Comparison of ENCODE assay signal across 42 mouse cellular contexts in the genomic region with DNA sequence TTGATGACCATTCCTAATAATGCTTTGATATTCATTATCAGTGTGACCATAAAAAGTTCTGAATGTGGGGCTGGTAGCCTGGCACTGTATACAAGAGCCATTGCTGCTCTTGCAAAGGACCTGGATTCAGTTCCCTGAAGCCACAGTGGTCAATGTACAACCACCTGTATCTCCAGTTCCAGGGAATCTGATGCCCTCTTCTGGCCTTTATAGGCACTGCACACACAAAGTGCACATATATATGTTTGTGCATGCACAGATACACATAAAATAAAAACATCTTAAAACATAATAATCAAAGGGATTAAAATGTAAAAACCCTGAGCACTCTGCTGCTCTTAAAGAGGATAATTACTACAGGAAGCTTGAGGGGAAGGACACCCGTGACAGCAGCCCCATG. TPM values are rescaled to one million over a fixed set of nuclear protein-coding genes. Genes with fewer than 3 reads are reported as not detected.
DNase-seq lines count a peak whose midpoint lies in the region; ATAC-seq and TF ChIP-seq lines count a peak whose summit lies in the region.
"Had no signal": no experiment of that assay in that cellular context is flagged by ENCODE, and none has a peak within 500 bp of the region (broad histone marks: within the 10 kb centered on the region; RNA-seq: fewer than 3 reads in every experiment).

No protein-coding gene starts in this region.

- H3K36me3 ChIP-seq in forebrain, embryonic 11.5 days (ENCODE audit: control insufficient read depth, insufficient read depth, low read length): peaks cover 11% of the 10 kb centered on the region; the same call in 1 of the 2 replicates
- peaks cover 26% of the 10 kb centered on the region for H3K36me3 ChIP-seq in forebrain, embryonic 15.5 days
- H3K36me3 ChIP-seq in hindbrain, postnatal 0 days (ENCODE audit: insufficient read depth, low read length): peaks cover 23% of the 10 kb centered on the region
- peaks cover 44% of the 10 kb centered on the region for H3K36me3 ChIP-seq in hindbrain, embryonic 13.5 days
- H3K36me3 ChIP-seq in midbrain, embryonic 11.5 days (ENCODE audit: control insufficient read depth, insufficient read depth, low read length): peaks cover 14% of the 10 kb centered on the region; the same call in 1 of the 2 replicates
- H3K36me3 ChIP-seq in midbrain, embryonic 14.5 days (ENCODE audit: control insufficient read depth, insufficient read depth, low read length): peaks cover 24% of the 10 kb centered on the region
- H3K36me3 ChIP-seq: G1E had no signal

- no peak overlapping the region for H3K9ac ChIP-seq in forebrain, embryonic 11.5 days (ENCODE audit: low read length)
- H3K9ac ChIP-seq in forebrain, embryonic 15.5 days (replicated peaks): no peak overlapping the region
- no peak overlapping the region for H3K9ac ChIP-seq in hindbrain, postnatal 0 days (replicated peaks; ENCODE audit: low read length)
- no peak overlapping the region for H3K9ac ChIP-seq in hindbrain, embryonic 13.5 days
- no peak overlapping the region for H3K9ac ChIP-seq in midbrain, embryonic 11.5 days (ENCODE audit: low read length)
- H3K9ac ChIP-seq in midbrain, embryonic 14.5 days (replicated peaks; ENCODE audit: low read length): no peak overlapping the region
- H3K9ac ChIP-seq: heart, embryonic 12.5 days; hindbrain, embryonic 15.5 days; limb, embryonic 13.5 days; midbrain, embryonic 13.5 days had no signal

- DNase-seq in forebrain, embryonic 11.5 days (ENCODE audit: low spot score): peak; percentile 4
- DNase-seq in hindbrain, postnatal 0 days (ENCODE audit: low spot score): no peak
- DNase-seq in midbrain, embryonic 11.5 days (ENCODE audit: low spot score, missing footprints): peak; percentile 4
- no peak for DNase-seq in midbrain, embryonic 14.5 days
- no peak for DNase-seq in left cerebral cortex, postnatal 36 days (ENCODE audit: low spot score in 2 of 2)
- DNase-seq in spleen, adult 12 weeks (ENCODE audit: low spot score): no peak
- DNase-seq: adrenal gland, adult 2 months; cerebellum, adult 8-10 months; cerebellum, postnatal 25 days; gastrocnemius, postnatal 14 days; kidney, adult 8-10 months; kidney, postnatal 14 days; lung, postnatal 4 days; right cerebral cortex, postnatal 25 days; spleen, adult 18-20 months; thymus, adult 18-20 months; thymus, postnatal 36 days had no signal

- H3K4me3 ChIP-seq in forebrain, embryonic 11.5 days (ENCODE audit: low read depth, low read length): no peak overlapping the region
- no peak overlapping the region for H3K4me3 ChIP-seq in forebrain, embryonic 15.5 days
- no peak overlapping the region for H3K4me3 ChIP-seq in hindbrain, postnatal 0 days (ENCODE audit: low read length)
- no peak overlapping the region for H3K4me3 ChIP-seq in hindbrain, embryonic 13.5 days
- H3K4me3 ChIP-seq in midbrain, embryonic 11.5 days (ENCODE audit: low read depth, low read length): no peak overlapping the region
- no peak overlapping the region for H3K4me3 ChIP-seq in midbrain, embryonic 14.5 days (replicated peaks; ENCODE audit: low read depth, low read length)
- H3K4me3 ChIP-seq: heart, embryonic 12.5 days; hindbrain, embryonic 15.5 days; left cerebral cortex, adult 2 months; limb, embryonic 13.5 days; megakaryocyte, embryonic 14.5 days; midbrain, embryonic 13.5 days had no signal

- no peaks in the 10 kb centered on the region; the same call in 1 of the 2 replicates for H3K9me3 ChIP-seq in forebrain, embryonic 11.5 days (ENCODE audit: control insufficient read depth, low read length)
- no peaks in the 10 kb centered on the region for H3K9me3 ChIP-seq in forebrain, embryonic 15.5 days
- H3K9me3 ChIP-seq in hindbrain, postnatal 0 days (ENCODE audit: low read length): no peaks in the 10 kb centered on the region
- H3K9me3 ChIP-seq in hindbrain, embryonic 13.5 days: no peaks in the 10 kb centered on the region
- H3K9me3 ChIP-seq in midbrain, embryonic 11.5 days (ENCODE audit: control insufficient read depth, low read length): peaks cover 6% of the 10 kb centered on the region; the same call in 1 of the 2 replicates
- H3K9me3 ChIP-seq in midbrain, embryonic 14.5 days (ENCODE audit: control insufficient read depth, low read length): no peaks in the 10 kb centered on the region
- H3K9me3 ChIP-seq: midbrain, embryonic 13.5 days had no signal

- WGBS in forebrain, embryonic 11.5 days: 97% methylated on average over 1 of the region's 1 CpGs
- 100% methylated on average over 1 of the region's 1 CpGs for WGBS in forebrain, embryonic 15.5 days
- 100% methylated on average over 1 of the region's 1 CpGs for WGBS in hindbrain, postnatal 0 days
- 92% methylated on average over 1 of the region's 1 CpGs for WGBS in hindbrain, embryonic 13.5 days
- WGBS in midbrain, embryonic 11.5 days: 97% methylated on average over 1 of the region's 1 CpGs
- 97% methylated on average over 1 of the region's 1 CpGs for WGBS in midbrain, embryonic 14.5 days

- no peak overlapping the region for H3K27ac ChIP-seq in forebrain, embryonic 11.5 days (ENCODE audit: low read depth, low read length)
- no peak overlapping the region for H3K27ac ChIP-seq in forebrain, embryonic 15.5 days (replicated peaks)
- H3K27ac ChIP-seq in hindbrain, postnatal 0 days: no peak overlapping the region
- H3K27ac ChIP-seq in hindbrain, embryonic 13.5 days: no peak overlapping the region
- H3K27ac ChIP-seq in midbrain, embryonic 11.5 days (ENCODE audit: low read depth, low read length): no peak overlapping the region
- no peak overlapping the region for H3K27ac ChIP-seq in midbrain, embryonic 14.5 days (replicated peaks; ENCODE audit: low read depth, low read length)
- H3K27ac ChIP-seq: hindbrain, embryonic 15.5 days; left cerebral cortex, adult 2 months; limb, embryonic 13.5 days; midbrain, embryonic 13.5 days had no signal

- H3K4me1 ChIP-seq in forebrain, embryonic 11.5 days (replicated peaks; ENCODE audit: control insufficient read depth, insufficient read depth, low read length): no peaks in the 10 kb centered on the region
- H3K4me1 ChIP-seq in forebrain, embryonic 15.5 days: no peaks in the 10 kb centered on the region
- no peaks in the 10 kb centered on the region for H3K4me1 ChIP-seq in hindbrain, postnatal 0 days (ENCODE audit: insufficient read depth, low read length)
- H3K4me1 ChIP-seq in hindbrain, embryonic 13.5 days (replicated peaks): no peaks in the 10 kb centered on the region
- H3K4me1 ChIP-seq in midbrain, embryonic 11.5 days (ENCODE audit: control insufficient read depth, insufficient read depth, low read length): no peaks in the 10 kb centered on the region
- H3K4me1 ChIP-seq in midbrain, embryonic 14.5 days (ENCODE audit: control insufficient read depth, insufficient read depth, low read length): no peaks in the 10 kb centered on the region
- H3K4me1 ChIP-seq: heart, embryonic 12.5 days; hindbrain, embryonic 15.5 days; megakaryocyte, embryonic 14.5 days; midbrain, embryonic 13.5 days had no signal

- no peak overlapping the region for H3K4me2 ChIP-seq in forebrain, embryonic 11.5 days (ENCODE audit: low read depth, low read length, severe bottlenecking)
- no peak overlapping the region for H3K4me2 ChIP-seq in forebrain, embryonic 15.5 days (replicated peaks)
- H3K4me2 ChIP-seq in hindbrain, postnatal 0 days (ENCODE audit: low read depth, low read length): no peak overlapping the region
- H3K4me2 ChIP-seq in hindbrain, embryonic 13.5 days: no peak overlapping the region
- H3K4me2 ChIP-seq in midbrain, embryonic 11.5 days: no peak overlapping the region
- no peak overlapping the region for H3K4me2 ChIP-seq in midbrain, embryonic 14.5 days (ENCODE audit: low read length)
- H3K4me2 ChIP-seq: heart, embryonic 12.5 days; hindbrain, embryonic 15.5 days; limb, embryonic 13.5 days; liver, embryonic 11.5 days; midbrain, embryonic 13.5 days had no signal

- no peaks in the 10 kb centered on the region for H3K27me3 ChIP-seq in forebrain, embryonic 11.5 days (ENCODE audit: control insufficient read depth, insufficient read depth, low read length)
- H3K27me3 ChIP-seq in forebrain, embryonic 15.5 days: no peaks in the 10 kb centered on the region
- no peaks in the 10 kb centered on the region for H3K27me3 ChIP-seq in hindbrain, postnatal 0 days (ENCODE audit: insufficient read depth, low read length)
- H3K27me3 ChIP-seq in hindbrain, embryonic 13.5 days: no peaks in the 10 kb centered on the region
- no peaks in the 10 kb centered on the region for H3K27me3 ChIP-seq in midbrain, embryonic 11.5 days (ENCODE audit: control insufficient read depth, insufficient read depth, low read length)
- no peaks in the 10 kb centered on the region for H3K27me3 ChIP-seq in midbrain, embryonic 14.5 days (ENCODE audit: control insufficient read depth, insufficient read depth, low read length)
- H3K27me3 ChIP-seq: CH12.LX; heart, embryonic 12.5 days; hindbrain, embryonic 15.5 days; limb, embryonic 13.5 days; midbrain, embryonic 13.5 days had no signal

- TF ChIP-seq CTCF in hindbrain, postnatal 0 days (IDR thresholded peaks at IDR 0.05; ENCODE audit: low read depth): peak; percentile 37

- intact Hi-C loops in left cerebral cortex, postnatal 36 days (cut with DNase I): no loop called here

- ATAC-seq in forebrain, embryonic 11.5 days (replicated peaks; ENCODE audit: low FRiP score): no peak
- ATAC-seq in forebrain, embryonic 15.5 days (replicated peaks): no peak
- no peak for ATAC-seq in hindbrain, postnatal 0 days
- no peak for ATAC-seq in hindbrain, embryonic 13.5 days (ENCODE audit: low FRiP score)
- no peak for ATAC-seq in midbrain, embryonic 11.5 days (ENCODE audit: low FRiP score)
- no peak for ATAC-seq in midbrain, embryonic 14.5 days (ENCODE audit: low FRiP score, low TSS enrichment)
- ATAC-seq: activated CD4-positive, CD25-positive, alpha-beta regulatory T cell, adult 4 months; forebrain, embryonic 16.5 days; midbrain, embryonic 13.5 days had no signal

RNA-seq across cellular contexts. Expression of a gene that starts 11.6 kb away (rescaled TPM):
- polyA plus RNA-seq in forebrain, embryonic 11.5 days (2014; fragmentation: Nextera tagmentation; extraction: Ambion mirVana): 1.6 and 1.9 TPM in 2 replicates
- polyA plus RNA-seq in forebrain, embryonic 15.5 days (2015; fragmentation: Nextera tagmentation; extraction: Ambion mirVana): 2.3 and 2.4 TPM in 2 replicates
- total RNA-seq in hindbrain, postnatal 0 days (2014; rRNA removed): 0.99 and 2.4 TPM in 2 replicates
- 2.5 and 3.0 TPM in 2 replicates for polyA plus RNA-seq in hindbrain, postnatal 0 days (2015; fragmentation: Nextera tagmentation; extraction: Ambion mirVana)
- 2.4 and 3.0 TPM in 2 replicates for polyA plus RNA-seq in hindbrain, embryonic 13.5 days (2015; fragmentation: Nextera tagmentation; extraction: Ambion mirVana)
- polyA plus RNA-seq in midbrain, embryonic 11.5 days (2014; fragmentation: Nextera tagmentation; extraction: Ambion mirVana): 2.2 and 2.6 TPM in 2 replicates
- polyA plus RNA-seq in midbrain, embryonic 14.5 days (2014; fragmentation: Nextera tagmentation; extraction: Ambion mirVana): 1.7 and 1.8 TPM in 2 replicates
- 1 to 10 TPM; 1.6 to 2.6 TPM for total RNA-seq in left cerebral cortex, postnatal 36 days (2021)
- polyA plus RNA-seq: G1E had no signal

RNA-seq across cellular contexts. Expression of a gene that starts 11.6 kb away (rescaled TPM):
- 0.15 TPM in 1 of 2 replicates, not detected in the other for polyA plus RNA-seq in forebrain, embryonic 11.5 days (2014; fragmentation: Nextera tagmentation; extraction: Ambion mirVana)
- polyA plus RNA-seq in forebrain, embryonic 15.5 days (2015; fragmentation: Nextera tagmentation; extraction: Ambion mirVana): not detected in 2 replicates
- not detected in 2 replicates for total RNA-seq in hindbrain, postnatal 0 days (2014; rRNA removed)
- not detected in 2 replicates for polyA plus RNA-seq in hindbrain, postnatal 0 days (2015; fragmentation: Nextera tagmentation; extraction: Ambion mirVana)
- polyA plus RNA-seq in hindbrain, embryonic 13.5 days (2015; fragmentation: Nextera tagmentation; extraction: Ambion mirVana): 0.05 TPM in 1 of 2 replicates, not detected in the other
- not detected in 2 replicates for polyA plus RNA-seq in midbrain, embryonic 11.5 days (2014; fragmentation: Nextera tagmentation; extraction: Ambion mirVana)
- not detected in 2 replicates for polyA plus RNA-seq in midbrain, embryonic 14.5 days (2014; fragmentation: Nextera tagmentation; extraction: Ambion mirVana)
- not detected for total RNA-seq in left cerebral cortex, postnatal 36 days (2021)
- total RNA-seq: adrenal gland, adult 2 months; adrenal gland, postnatal 4 days; CH12.LX; G1E; gastrocnemius, postnatal 14 days; hematopoietic stem cell, adult 5-6 weeks; layer of hippocampus, postnatal 10 days; left cerebral cortex, adult 2 months had no signal
- polyA plus RNA-seq: activated CD4-positive, CD25-positive, alpha-beta regulatory T cell, adult 4 months; C2C12; forebrain, embryonic 16.5 days; heart, embryonic 12.5 days; heart, postnatal 0 days; hindbrain, embryonic 15.5 days; intestine, embryonic 14.5 days; limb, embryonic 13.5 days; liver, embryonic 11.5 days; liver, embryonic 16.5 days; lung, embryonic 16.5 days; midbrain, embryonic 13.5 days; neural tube, embryonic 11.5 days; stomach, embryonic 16.5 days had no signal

RNA-seq across cellular contexts. Expression of a gene that starts 21.6 kb away (rescaled TPM):
- 13.0 and 13.2 TPM in 2 replicates for polyA plus RNA-seq in forebrain, embryonic 11.5 days (2014; fragmentation: Nextera tagmentation; extraction: Ambion mirVana)
- polyA plus RNA-seq in forebrain, embryonic 15.5 days (2015; fragmentation: Nextera tagmentation; extraction: Ambion mirVana): 14.8 and 15.4 TPM in 2 replicates
- total RNA-seq in hindbrain, postnatal 0 days (2014; rRNA removed): 30.4 and 32.0 TPM in 2 replicates
- 8.5 and 9.2 TPM in 2 replicates for polyA plus RNA-seq in hindbrain, postnatal 0 days (2015; fragmentation: Nextera tagmentation; extraction: Ambion mirVana)
- polyA plus RNA-seq in hindbrain, embryonic 13.5 days (2015; fragmentation: Nextera tagmentation; extraction: Ambion mirVana): 13.3 and 13.6 TPM in 2 replicates
- 10.1 and 10.8 TPM in 2 replicates for polyA plus RNA-seq in midbrain, embryonic 11.5 days (2014; fragmentation: Nextera tagmentation; extraction: Ambion mirVana)
- 15.5 and 16.3 TPM in 2 replicates for polyA plus RNA-seq in midbrain, embryonic 14.5 days (2014; fragmentation: Nextera tagmentation; extraction: Ambion mirVana)
- total RNA-seq in left cerebral cortex, postnatal 36 days (2021): 10 to 100 TPM; 14.3 to 17.2 TPM
- total RNA-seq: CH12.LX; granulocyte monocyte progenitor cell, adult 5-6 weeks; hematopoietic stem cell, adult 5-6 weeks; neutrophil, adult 5-6 weeks had no signal
- polyA plus RNA-seq: activated CD4-positive, CD25-positive, alpha-beta regulatory T cell, adult 4 months; G1E had no signal

RNA-seq across cellular contexts. Expression of a gene that starts 38.2 kb away (rescaled TPM):
- 17.6 and 18.7 TPM in 2 replicates for polyA plus RNA-seq in forebrain, embryonic 11.5 days (2014; fragmentation: Nextera tagmentation; extraction: Ambion mirVana)
- polyA plus RNA-seq in forebrain, embryonic 15.5 days (2015; fragmentation: Nextera tagmentation; extraction: Ambion mirVana): 21.5 and 23.8 TPM in 2 replicates
- total RNA-seq in hindbrain, postnatal 0 days (2014; rRNA removed): 10.7 and 14.1 TPM in 2 replicates
- 21.2 and 21.3 TPM in 2 replicates for polyA plus RNA-seq in hindbrain, postnatal 0 days (2015; fragmentation: Nextera tagmentation; extraction: Ambion mirVana)
- polyA plus RNA-seq in hindbrain, embryonic 13.5 days (2015; fragmentation: Nextera tagmentation; extraction: Ambion mirVana): 29.9 and 33.7 TPM in 2 replicates
- 22.4 and 22.9 TPM in 2 replicates for polyA plus RNA-seq in midbrain, embryonic 11.5 days (2014; fragmentation: Nextera tagmentation; extraction: Ambion mirVana)
- polyA plus RNA-seq in midbrain, embryonic 14.5 days (2014; fragmentation: Nextera tagmentation; extraction: Ambion mirVana): 20.8 and 25.2 TPM in 2 replicates
- 10 to 100 TPM in 1 of 2 experiments, 1 to 10 TPM in 1; 9.6 to 10.1 TPM for total RNA-seq in left cerebral cortex, postnatal 36 days (2021)

RNA-seq across cellular contexts. Expression of a gene that starts 38.2 kb away (rescaled TPM):
- 19.6 and 20.4 TPM in 2 replicates for polyA plus RNA-seq in forebrain, embryonic 11.5 days (2014; fragmentation: Nextera tagmentation; extraction: Ambion mirVana)
- 46.5 and 47.5 TPM in 2 replicates for polyA plus RNA-seq in forebrain, embryonic 15.5 days (2015; fragmentation: Nextera tagmentation; extraction: Ambion mirVana)
- 15.0 and 23.4 TPM in 2 replicates for total RNA-seq in hindbrain, postnatal 0 days (2014; rRNA removed)
- 42.7 and 45.3 TPM in 2 replicates for polyA plus RNA-seq in hindbrain, postnatal 0 days (2015; fragmentation: Nextera tagmentation; extraction: Ambion mirVana)
- polyA plus RNA-seq in hindbrain, embryonic 13.5 days (2015; fragmentation: Nextera tagmentation; extraction: Ambion mirVana): 42.7 and 43.9 TPM in 2 replicates
- 24.9 and 26.9 TPM in 2 replicates for polyA plus RNA-seq in midbrain, embryonic 11.5 days (2014; fragmentation: Nextera tagmentation; extraction: Ambion mirVana)
- 28.4 and 44.1 TPM in 2 replicates for polyA plus RNA-seq in midbrain, embryonic 14.5 days (2014; fragmentation: Nextera tagmentation; extraction: Ambion mirVana)
- 100 to 1,000 TPM in 1 of 2 experiments, 10 to 100 TPM in 1; 97.2 to 125 TPM for total RNA-seq in left cerebral cortex, postnatal 36 days (2021)

Comparison
In these comparisons a context has a peak if more than half of its experiments do, and no peak if none do; other contexts are left out.
1. DNase-seq: peak in forebrain, embryonic 11.5 days (single experiment) and midbrain, embryonic 11.5 days (single experiment); none in hindbrain, postnatal 0 days (single experiment), midbrain, embryonic 14.5 days (single experiment), left cerebral cortex, postnatal 36 days (0 of 2) and spleen, adult 12 weeks (single experiment).